Mouse (Mus musculus): ENCODE results near the gene Krt28. TPM values are rescaled to one million over a fixed set of nuclear protein-coding genes. Genes with fewer than 3 reads are reported as not detected.

Krt28 gene
- polyA plus RNA-seq, 1 experiment from 2014 or later = 0.60 TPM

Other genes starting within 250 kb of the Krt28 start
- gene Ccr7, start 219.8 kb downstream of the Krt28 start, polyA plus RNA-seq (2014; fragmentation: Nextera tagmentation; extraction: Ambion mirVana) = 0.17 and 0.31 TPM in 2 replicates
- 217 and 219 TPM in 2 replicates for gene Smarce1, start 143.9 kb downstream of the Krt28 start, polyA plus RNA-seq (2014; fragmentation: Nextera tagmentation; extraction: Ambion mirVana)
- gene Krt222, start 130.8 kb downstream of the Krt28 start, polyA plus RNA-seq (2014; fragmentation: Nextera tagmentation; extraction: Ambion mirVana) = 0.67 and 0.80 TPM in 2 replicates
- gene Krt24, start 89.6 kb downstream of the Krt28 start, polyA plus RNA-seq (2014; fragmentation: Nextera tagmentation; extraction: Ambion mirVana) = 0.10 TPM in 1 of 2 replicates, not detected in the other
- not detected in 2 replicates for gene Krt25, start 52.0 kb downstream of the Krt28 start, polyA plus RNA-seq (2014; fragmentation: Nextera tagmentation; extraction: Ambion mirVana)
- gene Krt26, start 36.9 kb downstream of the Krt28 start, polyA plus RNA-seq (2014; fragmentation: Nextera tagmentation; extraction: Ambion mirVana) = 0.12 and 0.24 TPM in 2 replicates
- not detected in 2 replicates for gene Krt27, start 23.8 kb downstream of the Krt28 start, polyA plus RNA-seq (2014; fragmentation: Nextera tagmentation; extraction: Ambion mirVana)
- gene Krt10, start 14.5 kb upstream of the Krt28 start, polyA plus RNA-seq (2014; fragmentation: Nextera tagmentation; extraction: Ambion mirVana) = 27.8 and 35.1 TPM in 2 replicates
- not detected in 2 replicates for gene Krt12, start 47.4 kb upstream of the Krt28 start, polyA plus RNA-seq (2014; fragmentation: Nextera tagmentation; extraction: Ambion mirVana)
- gene Krt20, start 63.2 kb upstream of the Krt28 start, polyA plus RNA-seq (2014; fragmentation: Nextera tagmentation; extraction: Ambion mirVana) = 0.42 and 0.48 TPM in 2 replicates
- not detected in 2 replicates for gene Krt23, start 118.2 kb upstream of the Krt28 start, polyA plus RNA-seq (2014; fragmentation: Nextera tagmentation; extraction: Ambion mirVana)
- not detected in 2 replicates for gene Krt39, start 146.4 kb upstream of the Krt28 start, polyA plus RNA-seq (2014; fragmentation: Nextera tagmentation; extraction: Ambion mirVana)
- not detected in 2 replicates for gene Krt40, start 168.3 kb upstream of the Krt28 start, polyA plus RNA-seq (2014; fragmentation: Nextera tagmentation; extraction: Ambion mirVana)
- not detected in 2 replicates for gene Krtap3-3, start 176.0 kb upstream of the Krt28 start, polyA plus RNA-seq (2014; fragmentation: Nextera tagmentation; extraction: Ambion mirVana)
- gene Krtap3-2, start 181.9 kb upstream of the Krt28 start, polyA plus RNA-seq (2014; fragmentation: Nextera tagmentation; extraction: Ambion mirVana) = not detected in 2 replicates
- gene Gm11939, start 184.6 kb upstream of the Krt28 start, polyA plus RNA-seq (2014; fragmentation: Nextera tagmentation; extraction: Ambion mirVana) = not detected in 2 replicates
- not detected in 2 replicates for gene Krtap3-1, start 191.7 kb upstream of the Krt28 start, polyA plus RNA-seq (2014; fragmentation: Nextera tagmentation; extraction: Ambion mirVana)
- gene Krtap1-5, start 206.1 kb upstream of the Krt28 start, polyA plus RNA-seq (2014; fragmentation: Nextera tagmentation; extraction: Ambion mirVana) = not detected in 2 replicates
- not detected in 2 replicates for gene Krtap1-4, start 208.8 kb upstream of the Krt28 start, polyA plus RNA-seq (2014; fragmentation: Nextera tagmentation; extraction: Ambion mirVana)
- gene Krtap1-3, start 216.4 kb upstream of the Krt28 start, polyA plus RNA-seq (2014; fragmentation: Nextera tagmentation; extraction: Ambion mirVana) = not detected in 2 replicates
- not detected in 2 replicates for gene Krtap9-3, start 223.2 kb upstream of the Krt28 start, polyA plus RNA-seq (2014; fragmentation: Nextera tagmentation; extraction: Ambion mirVana)
- gene Gm11938, start 228.4 kb upstream of the Krt28 start, polyA plus RNA-seq (2014; fragmentation: Nextera tagmentation; extraction: Ambion mirVana) = not detected in 2 replicates
- gene Gm11937, start 235.3 kb upstream of the Krt28 start, polyA plus RNA-seq (2014; fragmentation: Nextera tagmentation; extraction: Ambion mirVana) = not detected in 2 replicates
- gene Krtap2-4, start 239.9 kb upstream of the Krt28 start, polyA plus RNA-seq (2014; fragmentation: Nextera tagmentation; extraction: Ambion mirVana) = not detected in 2 replicates
- gene Gm11562, start 245.5 kb upstream of the Krt28 start, polyA plus RNA-seq (2014; fragmentation: Nextera tagmentation; extraction: Ambion mirVana) = not detected in 2 replicates